Mouse (Mus musculus) midbrain, embryonic 16.5 days (tissue): ENCODE results near the gene Sypl2. TPM values are rescaled to one million over a fixed set of nuclear protein-coding genes. Genes with fewer than 3 reads are reported as not detected.
"Not testable (repeated sequence)": the region's sequence is repeated elsewhere in the genome, so short reads cannot be mapped to it uniquely, and the experiment has no call there.

Source experiments
- ATAC-seq: fragments of 200-750 bp; cut with Nextera tagmentation; 2 replicates; pipeline ENCODE4 v1.8.0; 2017; ENCODE audit warnings: moderate TSS enrichment
- H3K27ac ChIP-seq: fragments of 300-500 bp; sonication (generic); 2 replicates; pipeline ENCODE4 v1.5.1; 2014; ENCODE audit warnings: mild to moderate bottlenecking, low read length, mixed read lengths
- H3K27me3 ChIP-seq: fragments of 300-500 bp; sonication (generic); 2 replicates; pipeline ENCODE4 v1.6.1; 2014; ENCODE audit warnings: low read depth, low read length, mixed read lengths; ENCODE audit not compliant: control insufficient read depth, insufficient read depth
- H3K36me3 ChIP-seq: fragments of 300-500 bp; sonication (generic); 2 replicates; pipeline ENCODE4 v1.6.1; 2014; ENCODE audit warnings: mild to moderate bottlenecking, low read length, moderate library complexity, mixed read lengths; ENCODE audit not compliant: control insufficient read depth, insufficient read depth
- H3K4me1 ChIP-seq: fragments of 300-500 bp; sonication (generic); 2 replicates; pipeline ENCODE4 v1.6.1; 2014; ENCODE audit warnings: mild to moderate bottlenecking, low read length, mixed read lengths; ENCODE audit not compliant: control insufficient read depth, insufficient read depth
- H3K4me2 ChIP-seq: fragments of 300-500 bp; sonication (generic); 2 replicates; pipeline ENCODE4 v1.6.1; 2014; ENCODE audit warnings: mild to moderate bottlenecking, low read length, mixed read lengths
- H3K4me3 ChIP-seq: fragments of 300-500 bp; sonication (generic); 2 replicates; pipeline ENCODE4 v1.5.1; 2014; ENCODE audit warnings: low read depth, mild to moderate bottlenecking, low read length, moderate library complexity, mixed read lengths
- H3K9ac ChIP-seq: fragments of 300-500 bp; sonication (generic); 2 replicates; pipeline ENCODE4 v1.6.1; 2014; ENCODE audit warnings: low read depth, low read length, mixed read lengths
- H3K9me3 ChIP-seq: fragments of 300-500 bp; sonication (generic); replicated peaks from 2 replicates; pipeline ENCODE4 v1.6.1; 2014; ENCODE audit warnings: mild to moderate bottlenecking, low read length, mixed read lengths; ENCODE audit not compliant: control insufficient read depth, poor library complexity, severe bottlenecking
- WGBS: fragments of 180-500 bp; shearing (Covaris S2); extraction: QIAGEN DNeasy Blood & Tissue Kit; methylation state at CpG from one replicate; pipeline ENCODE4 v1.1.7; 2014; 5-methylcytosine and 5-hydroxymethylcytosine counted together
- polyA plus RNA-seq: library from polyadenylated mRNA; unstranded; fragments of >200 nt; fragmentation: Nextera tagmentation; extraction: Ambion mirVana; gene quantifications from 2 replicates; pipeline ENCODE4 v1.2.1, GENCODE M21; 2015

The Sypl2 gene
- 0.30 and 0.67 TPM in 2 replicates for polyA plus RNA-seq

DNA sequence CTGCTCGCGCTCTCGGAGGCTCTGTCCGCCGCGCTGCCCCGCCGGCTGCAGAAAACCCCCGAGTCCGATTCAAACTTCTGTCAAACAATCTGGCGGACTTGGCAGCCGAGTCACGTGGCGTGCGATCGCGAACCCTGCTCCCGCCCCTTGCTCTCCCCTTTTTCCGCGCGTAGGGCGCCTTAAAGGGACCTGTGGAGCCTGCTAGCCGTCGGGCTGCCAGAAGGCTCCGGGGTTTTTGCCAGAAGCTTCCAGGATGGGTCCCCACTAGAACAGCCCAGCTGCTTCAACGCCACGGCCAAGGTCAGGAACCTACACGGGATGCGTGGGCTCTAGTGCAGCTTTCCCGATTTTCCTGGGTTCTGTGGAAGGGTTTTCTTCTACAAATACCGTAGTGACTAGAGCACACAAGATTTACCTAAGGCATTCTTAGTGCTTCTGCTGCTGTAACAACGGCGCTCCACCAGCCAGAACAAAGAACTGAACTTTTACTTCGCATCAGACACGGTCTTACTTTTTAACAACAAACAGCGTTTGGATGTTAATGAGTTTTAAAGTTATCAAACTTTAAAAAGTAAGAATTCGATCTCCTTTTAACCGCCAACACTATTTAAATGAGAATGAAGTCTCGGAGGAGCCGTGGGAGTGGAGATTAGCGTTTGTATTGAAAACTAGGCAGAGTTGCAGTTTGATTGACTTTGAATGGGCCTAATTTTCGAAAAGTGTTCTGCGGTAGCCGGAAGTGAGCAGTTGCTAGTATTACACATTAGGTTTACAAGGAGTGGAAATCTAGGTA is at the start of gene Sypl2:
TSS of gene Sypl2 (minus strand) at position 91 of the 793 bp plus-strand sequence.
- Histone ChIP-seq H3K4me1 (peaks cover 10% of the 10 kb centered on the region), H3K27me3 (peaks cover 33% of the 10 kb centered on the region), H3K27ac (no peak within 1 kb of the TSS), H3K36me3 (no peaks in the 10 kb centered on the region), H3K9ac (peak within 1 kb of the TSS; percentile 32; the same call in 1 of the 2 replicates), H3K4me3 (peak within 1 kb of the TSS; percentile 41), H3K9me3 (no peaks in the 10 kb centered on the region), H3K4me2 (peak within 1 kb of the TSS; percentile 68)
- under 1% methylated on average over 41 of the region's 44 CpGs for WGBS
- ATAC-seq = no peak

DNA sequence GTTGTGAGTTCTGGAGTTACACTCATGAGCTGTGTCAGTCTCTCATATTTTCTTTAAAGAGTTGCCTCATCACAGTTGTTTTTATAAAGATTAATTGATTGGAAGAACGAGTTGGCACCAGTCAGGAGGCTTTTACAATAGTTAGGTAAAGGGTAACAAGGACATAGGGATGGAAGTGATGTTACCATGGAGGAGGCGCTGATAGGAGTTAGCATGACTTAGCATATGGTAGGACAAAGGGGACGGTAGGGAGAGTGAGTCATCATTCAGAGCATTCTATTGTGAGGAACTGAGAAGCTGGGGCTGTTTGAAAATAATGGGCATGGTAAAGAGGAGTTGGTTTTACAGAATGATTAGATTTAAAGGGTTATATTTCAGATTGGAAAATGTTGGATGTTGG is 32.9 kb upstream of the Sypl2 start:
- Histone ChIP-seq H3K9ac (no peak overlapping the region), H3K4me2 (no peak overlapping the region), H3K27me3 (no peaks in the 10 kb centered on the region), H3K4me1 (peaks cover 24% of the 10 kb centered on the region), H3K4me3 (no peak overlapping the region), H3K9me3 (no peaks in the 10 kb centered on the region), H3K36me3 (peaks cover 9% of the 10 kb centered on the region), H3K27ac (no peak overlapping the region)
- no peak for ATAC-seq
- 73% methylated on average over 3 of the region's 3 CpGs for WGBS

DNA sequence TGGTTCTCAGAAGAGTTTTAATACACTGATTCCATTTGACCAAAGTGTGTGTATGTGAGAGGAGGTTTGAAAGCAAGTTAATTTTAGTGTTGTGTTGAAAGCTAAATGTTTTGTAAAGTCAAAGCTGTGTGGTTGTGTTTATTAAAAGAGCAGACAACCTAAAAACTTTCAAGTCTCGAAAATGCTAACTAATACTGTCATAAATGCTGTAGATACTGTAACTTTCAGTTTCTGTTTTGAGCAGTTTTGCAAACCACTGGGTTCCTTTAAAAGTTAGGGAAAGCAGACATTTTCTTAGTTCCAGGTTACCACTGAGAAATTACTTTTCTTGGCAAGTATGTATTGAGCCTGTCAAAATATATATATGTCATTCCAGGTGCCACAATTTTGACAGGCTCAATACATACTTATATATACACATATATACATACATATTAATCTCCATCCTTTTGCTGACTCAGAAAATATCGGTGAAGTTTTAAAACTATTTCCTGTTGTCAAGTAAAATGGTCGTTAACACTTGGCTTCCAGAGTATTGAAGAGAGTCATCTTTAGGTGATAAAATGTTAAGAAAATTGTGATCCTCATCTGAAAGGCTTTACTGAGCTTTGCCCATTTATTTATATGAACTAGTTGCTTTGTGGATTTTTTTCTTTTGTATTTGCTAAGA is 31.5 kb upstream of the Sypl2 start:
- Histone ChIP-seq H3K4me2 (peak overlapping the region; percentile 90), H3K36me3 (peaks cover 7% of the 10 kb centered on the region), H3K4me3 (peak overlapping the region; percentile 99), H3K27ac (no peak overlapping the region), H3K4me1 (peaks cover 24% of the 10 kb centered on the region), H3K9ac (peak overlapping the region; percentile 85), H3K27me3 (no peaks in the 10 kb centered on the region), H3K9me3 (no peaks in the 10 kb centered on the region)
- WGBS = 78% methylated on average over 3 of the region's 3 CpGs
- ATAC-seq = no peak

DNA sequence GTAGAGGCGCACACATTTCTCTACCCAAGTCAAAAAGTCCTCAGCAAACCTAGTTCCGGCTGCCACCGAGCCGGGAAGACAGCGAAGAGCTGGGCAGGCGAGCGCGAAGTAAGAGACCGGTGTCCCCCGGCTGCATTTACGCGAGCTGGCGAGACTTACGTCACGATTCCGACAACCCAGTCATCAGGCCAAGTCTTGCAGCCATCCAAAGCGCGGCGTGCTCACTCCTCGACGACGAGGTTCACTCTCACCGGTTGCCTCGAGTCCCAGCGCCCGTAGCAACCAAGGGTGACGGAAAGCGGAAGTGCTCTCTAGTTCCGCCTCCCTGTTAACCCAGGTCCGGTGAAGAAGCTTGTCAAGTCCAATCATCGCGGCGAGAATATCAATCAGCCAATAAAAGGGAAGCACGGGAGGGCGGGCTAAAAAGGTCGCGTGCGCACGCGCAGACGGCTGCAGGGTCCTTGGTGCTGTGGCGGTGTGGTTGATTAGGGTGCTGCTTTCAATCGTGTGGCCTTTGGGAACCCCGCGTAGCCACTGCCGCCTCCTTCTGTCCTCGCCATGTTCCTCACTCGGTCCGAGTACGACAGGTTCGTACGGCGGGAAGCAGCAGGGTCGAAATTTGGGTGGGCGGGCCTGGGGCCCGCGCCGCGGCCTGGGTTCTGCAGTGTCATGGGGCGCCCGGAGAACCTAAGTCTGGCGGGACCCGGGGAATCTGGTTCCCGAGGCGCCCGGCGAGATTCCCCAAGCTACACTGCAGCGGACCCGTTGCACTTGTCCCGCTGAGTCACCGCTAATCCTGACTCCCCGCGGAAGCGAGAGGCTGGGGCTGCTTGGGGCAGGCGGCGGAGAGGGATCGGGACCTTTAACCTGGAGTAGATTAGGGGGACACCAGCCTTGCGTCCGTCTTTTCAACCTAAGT is 30.5 kb upstream of the Sypl2 start, which contains the start of gene Psma5:
TSS of gene Psma5 (plus strand) at position 208 of the 919 bp plus-strand sequence.
- ATAC-seq = peak; percentile 100
- H3K36me3 ChIP-seq = peaks cover under 1% of the 10 kb centered on the region; the same call in 1 of the 2 replicates
- H3K4me1 ChIP-seq = peaks cover 24% of the 10 kb centered on the region
- H3K4me2 ChIP-seq = peak within 1 kb of the TSS; percentile 90
- peak within 1 kb of the TSS; percentile 99 for H3K4me3 ChIP-seq
- H3K9ac ChIP-seq = peak within 1 kb of the TSS; percentile 85
- WGBS = under 1% methylated on average over 78 of the region's 79 CpGs
- no peaks in the 10 kb centered on the region for H3K9me3 ChIP-seq
- H3K27me3 ChIP-seq = no peaks in the 10 kb centered on the region
- no peak within 1 kb of the TSS for H3K27ac ChIP-seq

DNA sequence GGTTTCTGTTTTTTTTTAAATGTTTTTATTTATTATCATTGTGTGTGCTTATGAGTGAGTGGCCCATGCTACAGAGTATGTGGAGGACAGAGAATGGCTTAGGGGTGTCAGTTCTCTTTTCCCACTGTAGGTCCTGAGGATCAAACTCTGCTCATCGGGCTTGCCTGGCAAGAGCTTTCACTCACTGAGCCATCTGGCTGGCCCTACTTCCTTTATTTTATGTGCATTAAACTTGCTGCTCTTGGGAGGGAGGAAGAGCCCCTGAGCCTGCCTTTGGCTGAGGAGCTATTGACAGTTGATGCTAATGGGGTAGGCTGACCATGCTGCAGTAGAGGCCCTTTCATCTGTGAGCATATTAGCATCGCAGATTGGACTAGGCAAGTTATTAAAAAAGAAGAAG is 20.4 kb upstream of the Sypl2 start:
- H3K9me3 ChIP-seq = no peaks in the 10 kb centered on the region
- 79% methylated on average over 2 of the region's 2 CpGs for WGBS

DNA sequence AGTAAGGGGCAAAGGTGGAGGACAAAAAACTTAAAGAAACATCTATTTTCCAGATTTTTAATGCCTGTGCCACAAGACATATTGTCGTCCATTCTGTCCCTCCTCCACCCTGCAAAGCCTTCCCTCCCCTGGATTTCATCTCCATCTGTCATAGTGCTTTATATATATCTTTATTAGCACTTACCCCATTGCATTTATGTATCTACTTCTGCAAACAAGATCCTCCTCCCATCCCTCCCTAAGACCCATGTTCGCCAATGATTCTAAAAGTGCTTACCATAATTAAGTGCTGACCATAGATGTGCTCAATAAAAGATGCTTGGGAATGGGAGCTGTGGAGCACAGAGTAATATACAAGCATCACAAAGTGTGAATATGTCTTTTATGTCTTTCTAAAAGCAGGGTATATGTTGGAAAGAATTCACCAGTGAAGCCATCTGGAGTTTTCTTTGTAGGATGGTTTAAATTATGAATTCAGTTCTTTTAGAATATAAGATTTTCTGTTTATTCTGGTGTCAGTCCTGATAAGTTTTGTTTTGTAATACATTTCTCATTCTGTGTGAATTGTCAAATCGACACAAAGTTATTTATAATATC is 14.9 kb upstream of the Sypl2 start:
- Histone ChIP-seq H3K9me3 (no peaks in the 10 kb centered on the region), H3K4me1 (no peaks in the 10 kb centered on the region), H3K4me2 (no peak overlapping the region), H3K36me3 (no peaks in the 10 kb centered on the region), H3K27me3 (no peaks in the 10 kb centered on the region), H3K9ac (no peak overlapping the region), H3K27ac (no peak overlapping the region), H3K4me3 (no peak overlapping the region)
- 93% methylated on average over 3 of the region's 3 CpGs for WGBS
- no peak for ATAC-seq

More for the DNA sequence above, 20.4 kb upstream of the Sypl2 start:
- ATAC-seq = no peak
- Histone ChIP-seq H3K4me3 (no peak overlapping the region), H3K4me1 (no peaks in the 10 kb centered on the region), H3K27me3 (no peaks in the 10 kb centered on the region), H3K27ac (no peak overlapping the region), H3K9ac (no peak overlapping the region), H3K4me2 (no peak overlapping the region), H3K36me3 (no peaks in the 10 kb centered on the region)

DNA sequence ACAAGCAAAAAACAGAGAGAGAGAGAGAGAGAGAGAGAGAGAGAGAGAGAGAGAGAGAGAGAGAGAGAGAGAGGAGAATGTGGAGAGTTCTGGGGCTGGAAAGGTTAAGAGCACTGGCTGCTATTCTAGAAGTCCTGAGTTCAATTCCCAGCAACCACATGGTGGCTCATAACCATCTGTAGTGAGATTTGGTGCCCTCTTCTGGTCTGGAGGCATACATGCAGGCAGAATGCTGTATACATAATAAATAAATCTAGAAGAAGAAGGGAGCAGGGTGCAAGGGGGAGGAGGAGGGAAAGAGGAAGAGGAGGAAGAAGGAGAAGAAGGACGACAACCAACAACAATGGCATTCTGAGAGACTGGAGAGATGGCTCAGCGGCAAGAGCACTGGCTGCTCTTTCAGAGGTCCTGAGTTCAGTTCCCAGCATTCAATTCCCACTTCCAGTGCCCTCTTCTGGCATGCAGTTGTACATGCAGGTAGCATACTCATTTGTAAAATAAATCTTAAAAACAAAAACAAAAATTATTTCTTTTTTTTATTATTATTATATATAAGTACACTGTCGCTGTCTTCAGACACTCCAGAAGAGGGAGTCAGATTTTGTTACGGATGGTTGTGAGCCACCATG is 11.1 kb upstream of the Sypl2 start:
- not testable (repeated sequence) for ATAC-seq, H3K36me3 ChIP-seq, H3K27ac ChIP-seq, H3K4me3 ChIP-seq, H3K9ac ChIP-seq, H3K4me2 ChIP-seq, H3K4me1 ChIP-seq, H3K27me3 ChIP-seq, H3K9me3 ChIP-seq
- 88% methylated on average over 4 of the region's 4 CpGs for WGBS

DNA sequence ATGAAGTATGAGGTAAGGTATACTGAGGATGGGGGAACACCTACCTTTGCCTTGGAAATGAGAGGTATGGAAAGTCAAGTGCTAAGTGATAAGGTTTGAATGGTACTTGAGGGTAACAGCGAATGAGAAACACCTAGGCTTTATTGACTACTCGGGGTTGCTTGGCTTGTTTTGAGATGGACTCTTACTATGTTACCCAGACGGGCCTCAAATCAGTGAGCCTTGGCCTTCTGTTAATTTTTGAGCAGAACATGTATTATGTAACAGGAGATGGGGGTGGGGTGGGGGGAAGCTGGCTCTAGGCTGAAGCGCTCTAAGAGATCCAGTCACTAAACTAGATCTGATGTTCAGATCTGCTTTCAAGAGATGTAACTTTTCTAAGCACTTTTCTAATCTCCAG is 5.2 kb upstream of the Sypl2 start:
- Histone ChIP-seq H3K4me3 (no peak overlapping the region), H3K9me3 (no peaks in the 10 kb centered on the region), H3K4me2 (no peak overlapping the region), H3K27ac (no peak overlapping the region), H3K9ac (no peak overlapping the region), H3K4me1 (peaks cover 2% of the 10 kb centered on the region), H3K27me3 (peaks cover 12% of the 10 kb centered on the region), H3K36me3 (no peaks in the 10 kb centered on the region)
- ATAC-seq = no peak
- WGBS = 89% methylated on average over 4 of the region's 4 CpGs
